Mouse (Mus musculus) urinary bladder, postnatal 25 days (tissue): ENCODE results near the gene Micu1.
A peak's percentile ranks its signal among the peaks of the same experiment; 100 is the strongest.

ENCODE experiments used
- DNase-seq: peaks from one replicate; pipeline ENCODE4 v3.0.0; 2022; ENCODE audit warnings: low spot score

Micu1 gene

DNA sequence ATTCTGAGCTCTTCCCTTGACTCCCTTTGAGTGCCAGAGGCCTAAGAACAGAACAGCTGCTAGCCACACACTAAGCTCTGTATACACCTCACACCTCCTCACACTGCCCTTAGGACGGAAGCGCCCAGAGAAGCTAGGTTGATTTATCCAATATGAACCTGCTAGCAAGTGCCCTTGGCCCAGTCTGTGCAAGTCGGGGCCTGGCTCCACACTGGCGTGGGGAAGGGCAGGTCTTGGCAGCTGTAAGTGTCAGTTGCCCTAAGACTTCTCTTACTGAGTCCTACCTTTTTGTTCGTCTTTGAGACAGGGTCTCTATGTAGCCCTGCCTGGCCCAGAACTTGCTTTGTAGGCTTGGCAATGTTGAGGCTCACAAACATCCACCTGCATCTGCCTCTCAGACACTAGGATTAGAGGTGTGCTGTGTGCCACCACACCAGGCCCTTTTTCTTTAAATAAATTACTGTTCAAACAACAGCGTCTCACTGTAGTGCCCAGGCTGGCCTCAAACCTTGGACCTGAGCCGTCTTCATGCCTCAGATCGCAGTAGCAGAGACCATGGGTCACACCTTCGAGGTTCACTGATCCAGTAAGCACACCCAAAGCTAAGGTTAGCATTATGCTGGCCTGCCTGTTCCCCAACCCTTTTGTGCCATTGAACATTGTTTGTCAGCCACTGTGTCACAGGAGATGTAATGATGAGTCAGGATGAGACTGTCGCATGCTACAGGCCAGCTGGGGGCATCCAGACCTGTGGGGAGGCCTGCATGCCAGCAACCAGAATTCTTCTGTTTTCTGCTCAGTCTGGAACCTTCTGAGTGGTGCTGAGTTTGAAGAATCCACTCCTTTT lies 182.3 kb downstream of the Micu1 start:
- no peak for DNase-seq

DNA sequence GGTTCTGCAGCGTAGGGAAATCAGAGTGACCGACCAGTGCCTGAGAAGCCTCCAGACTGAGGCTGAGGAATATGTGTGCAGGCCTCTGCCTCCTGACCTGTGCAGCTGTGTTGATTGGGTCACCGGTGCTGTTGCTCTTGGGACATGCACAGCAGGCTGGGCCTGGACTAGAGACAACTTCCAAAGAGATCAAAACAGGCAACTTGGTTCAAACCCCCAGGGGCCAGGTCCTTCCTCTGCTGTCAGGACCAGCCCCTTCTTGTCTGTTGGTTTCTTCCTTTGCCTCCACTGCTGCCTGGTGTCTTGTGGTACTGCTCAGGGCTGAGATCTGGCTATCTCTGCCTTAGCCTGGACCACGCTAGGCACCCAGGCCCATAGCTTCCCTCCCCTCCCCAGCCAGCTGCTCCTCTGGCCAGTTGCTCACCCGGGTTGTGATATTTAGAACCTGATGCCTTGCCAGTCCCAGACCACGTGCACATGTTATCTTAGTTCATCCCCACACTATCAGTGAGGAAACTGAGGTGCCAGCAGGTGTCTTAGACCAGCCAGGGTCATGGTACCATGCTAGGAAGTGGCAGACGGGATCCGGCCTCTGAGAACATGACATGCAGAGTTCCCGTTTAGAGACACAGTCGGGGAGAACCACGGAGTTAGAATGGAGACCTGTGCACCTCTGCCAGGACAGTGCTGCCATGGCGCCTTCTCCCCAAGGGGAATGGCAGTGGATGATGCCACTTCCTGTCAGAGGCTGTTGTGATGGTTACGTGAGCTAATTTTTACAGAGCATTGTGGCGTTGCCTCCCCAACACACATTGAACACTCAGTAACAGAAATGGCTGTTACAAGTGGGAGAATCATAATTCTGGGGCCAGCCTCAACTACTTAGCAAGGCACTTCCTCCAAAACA lies 183.2 kb downstream of the Micu1 start:
- no peak for DNase-seq

DNA sequence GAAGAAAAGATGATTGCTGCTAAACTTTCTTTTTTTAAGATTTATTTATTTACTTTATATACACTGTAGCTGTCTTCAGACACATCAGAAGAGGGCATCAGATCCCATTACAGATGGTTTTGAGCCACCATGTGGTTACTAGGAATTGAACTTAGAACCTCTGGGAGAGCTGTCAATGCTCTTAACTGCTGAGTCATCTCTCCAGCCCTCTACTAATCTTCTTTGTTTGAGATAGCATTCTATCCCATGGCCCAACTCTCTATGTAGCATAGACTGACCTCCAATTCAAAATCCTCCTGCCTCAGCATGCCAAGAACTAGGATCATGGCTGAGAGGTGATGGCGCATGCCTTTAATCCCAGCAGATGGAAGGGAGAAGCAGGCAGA lies 183.8 kb downstream of the Micu1 start:
- DNase-seq = no peak

DNA sequence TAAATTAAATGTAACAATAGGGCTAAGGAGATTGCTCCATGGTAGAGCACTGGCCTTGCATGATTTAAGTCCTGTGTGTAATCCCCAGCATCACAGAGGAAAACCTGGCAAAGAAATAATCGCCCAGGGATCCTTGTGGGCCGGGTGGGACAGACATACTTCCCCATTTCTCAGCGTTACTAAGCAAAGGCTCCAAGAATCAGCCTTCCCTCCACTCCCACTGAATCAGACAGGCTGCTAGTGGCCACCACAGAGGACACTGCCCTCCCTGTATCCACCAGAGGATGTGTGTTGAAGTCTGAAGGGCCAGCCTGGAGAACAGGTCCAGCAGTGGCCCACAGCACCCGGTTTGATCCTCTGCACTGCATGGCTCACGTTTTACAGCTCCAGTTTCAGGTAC lies 185.2 kb downstream of the Micu1 start:
- no peak for DNase-seq

DNA sequence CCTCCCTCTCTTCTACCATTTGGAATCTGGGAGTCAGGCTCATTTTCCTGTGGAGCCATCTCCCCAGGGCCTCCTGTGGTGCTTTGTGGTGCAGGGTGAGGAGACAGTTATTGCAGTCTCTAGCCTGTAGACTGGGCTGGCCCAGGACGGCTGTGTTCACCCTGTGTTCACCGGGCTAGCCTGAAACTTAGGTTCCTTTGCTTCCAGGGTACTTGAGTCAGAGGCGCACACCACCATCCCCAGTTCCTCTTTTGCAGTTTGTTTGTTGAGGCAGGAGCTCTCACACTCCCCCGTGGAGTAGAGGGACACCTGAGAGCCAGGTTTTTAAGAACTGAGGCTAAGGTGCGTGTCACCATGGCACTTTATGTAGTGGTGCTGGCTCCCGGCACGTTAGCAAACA lies 187.1 kb downstream of the Micu1 start:
- no peak for DNase-seq

DNA sequence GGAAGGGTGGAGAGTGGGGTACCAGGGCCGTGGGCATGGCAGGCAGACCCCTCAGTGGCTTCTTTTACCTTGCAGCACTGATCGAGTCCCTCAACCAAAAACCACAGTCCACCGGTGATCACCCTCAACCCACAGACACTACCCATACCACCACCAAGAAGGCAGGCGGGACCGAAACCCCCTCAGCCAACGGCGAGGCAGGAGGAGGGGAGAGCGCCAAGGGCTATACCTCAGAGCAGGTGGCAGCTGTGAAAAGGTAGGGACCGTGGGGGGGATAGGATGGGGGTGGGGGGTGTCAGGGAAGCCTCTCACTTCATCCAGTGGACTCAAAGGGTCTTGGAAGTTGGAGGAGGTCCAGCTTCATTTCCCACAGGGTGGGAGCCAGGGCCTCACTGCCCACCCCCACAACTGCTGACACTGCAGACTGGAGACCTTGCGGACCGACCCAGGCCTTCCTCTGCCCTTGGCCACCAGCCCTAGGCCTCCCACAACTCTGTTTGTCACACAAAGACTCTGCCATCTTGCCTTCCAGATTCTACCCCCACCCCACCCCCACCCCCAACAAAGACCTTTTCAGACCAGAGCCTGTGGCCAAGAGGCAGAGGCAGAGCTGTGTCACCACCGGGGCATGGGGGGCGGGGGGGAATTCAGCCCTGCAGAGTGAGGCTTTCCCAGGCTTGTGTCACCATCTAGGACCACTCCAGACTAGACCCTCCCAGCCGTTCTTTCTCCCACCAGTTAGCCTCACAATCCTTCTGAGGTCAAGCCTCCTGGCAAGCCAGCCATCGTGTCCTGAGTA lies 187.9 kb downstream of the Micu1 start:
- DNase-seq = no peak

DNA sequence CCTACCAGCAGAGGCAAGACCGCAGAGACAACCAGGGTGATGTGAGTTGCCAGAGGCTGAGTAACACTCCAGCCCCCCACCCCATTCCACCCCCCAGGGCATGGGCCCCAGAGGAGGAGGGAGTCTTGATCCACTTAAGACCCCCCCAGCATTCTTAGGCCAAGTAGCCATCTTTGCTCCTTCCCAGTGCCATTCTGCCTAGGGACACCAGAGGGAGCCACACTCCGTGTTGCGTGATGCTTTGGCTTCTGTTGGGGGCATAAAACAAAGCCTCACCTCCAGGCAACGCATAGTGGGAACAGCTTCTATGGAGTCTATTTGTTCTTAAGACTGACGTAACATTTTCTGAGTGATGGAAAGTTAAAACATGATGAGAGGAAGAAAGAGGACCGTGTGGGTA lies 190.7 kb downstream of the Micu1 start:
- DNase-seq = no peak

DNA sequence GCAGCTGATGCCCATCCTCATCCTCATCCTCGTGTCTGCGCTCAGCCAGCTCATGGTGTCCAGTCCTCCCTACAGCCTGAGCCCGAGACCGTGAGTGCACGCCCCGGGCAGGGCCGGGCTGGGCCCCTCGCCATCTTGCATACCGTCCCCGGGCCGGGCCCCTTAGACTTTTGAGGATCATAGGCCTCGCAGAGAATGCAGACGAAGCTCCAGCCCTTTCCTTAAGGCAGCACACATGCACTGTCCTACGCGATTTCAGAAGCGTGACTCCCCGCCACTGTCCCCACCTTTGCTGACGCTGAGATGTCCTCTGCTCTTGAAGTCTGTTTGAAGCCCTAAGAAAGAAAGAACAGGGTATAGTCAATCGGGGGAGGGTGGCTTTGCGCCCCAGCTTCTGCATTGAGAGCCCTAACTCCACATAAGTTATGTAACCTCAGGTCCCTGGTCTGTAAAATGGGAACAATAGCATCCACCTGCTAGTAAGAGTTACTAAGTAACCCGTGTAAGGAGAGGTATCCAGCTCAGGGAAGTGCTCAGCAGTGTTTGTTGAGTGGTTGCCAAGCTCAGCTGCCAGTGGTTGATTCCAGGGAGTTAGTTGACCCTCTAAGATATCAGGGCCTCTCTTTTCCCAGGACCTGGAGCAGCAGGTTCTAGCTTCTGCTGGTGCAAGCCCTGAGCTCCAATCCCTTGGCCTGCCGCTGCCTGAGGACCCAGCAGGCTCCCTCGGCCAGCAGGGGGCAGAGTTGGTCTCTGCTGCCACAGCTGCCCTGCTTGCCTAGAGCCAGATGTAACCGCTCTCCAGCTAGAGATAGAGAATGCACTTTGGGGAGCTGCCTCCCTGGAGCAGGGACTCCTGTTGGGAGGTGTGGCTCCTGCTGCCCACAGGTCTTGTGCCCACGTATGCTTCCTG lies 192.2 kb downstream of the Micu1 start:
- peak; percentile 88 for DNase-seq

DNA sequence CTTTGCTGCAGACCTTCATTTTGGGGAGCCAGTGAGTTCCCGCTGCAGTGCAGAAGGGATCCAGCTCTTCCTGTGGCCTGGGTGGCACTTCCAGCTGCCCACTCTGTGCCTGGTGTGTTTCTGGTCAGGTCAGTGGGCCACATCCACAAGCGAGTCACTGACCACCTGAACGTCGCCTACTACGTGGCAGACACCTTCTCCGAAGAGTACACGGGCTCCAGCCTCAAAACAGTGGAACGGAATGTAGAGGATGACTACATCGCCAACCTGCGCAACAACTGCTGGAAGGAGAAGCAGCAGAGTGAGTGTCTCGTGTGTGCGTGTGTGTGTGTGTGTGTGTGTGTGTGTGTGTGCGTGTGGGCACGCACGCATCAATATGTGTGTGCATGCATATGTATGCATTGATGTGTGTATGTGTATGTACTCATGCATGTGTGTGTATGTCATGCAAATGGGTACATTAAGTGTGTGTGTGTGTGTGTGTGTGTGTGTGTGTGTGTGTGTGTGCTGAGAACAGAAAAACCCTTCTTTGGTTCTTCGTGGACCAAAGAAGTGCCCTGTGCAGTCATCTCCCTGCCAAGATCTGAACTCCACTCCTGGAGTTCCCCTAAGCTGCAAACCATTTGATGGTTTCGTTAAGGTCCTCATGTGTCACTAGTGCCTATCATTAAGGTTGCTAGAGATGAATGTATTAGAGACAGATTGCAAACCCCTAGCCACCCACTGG lies 193.3 kb downstream of the Micu1 start:
- DNase-seq = no peak

DNA sequence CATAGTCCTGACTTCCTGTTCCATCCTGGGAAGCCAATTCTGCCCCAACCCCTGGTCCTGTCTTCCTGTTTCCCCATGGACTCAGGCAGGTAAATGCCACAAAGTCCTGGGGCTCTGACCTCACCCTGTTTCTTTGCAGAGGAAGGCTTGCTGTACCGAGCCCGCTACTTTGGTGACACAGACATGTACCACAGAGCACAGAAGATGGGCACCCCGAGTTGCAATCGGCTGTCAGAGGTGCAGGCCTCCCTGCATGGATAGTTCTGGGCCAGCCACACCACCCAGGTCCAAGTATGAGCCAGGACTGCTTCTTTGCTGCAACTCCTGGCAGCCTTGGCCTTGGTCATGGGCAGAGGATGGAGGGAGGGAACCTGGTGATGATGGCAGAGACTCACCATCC lies 193.9 kb downstream of the Micu1 start:
- no peak for DNase-seq

DNA sequence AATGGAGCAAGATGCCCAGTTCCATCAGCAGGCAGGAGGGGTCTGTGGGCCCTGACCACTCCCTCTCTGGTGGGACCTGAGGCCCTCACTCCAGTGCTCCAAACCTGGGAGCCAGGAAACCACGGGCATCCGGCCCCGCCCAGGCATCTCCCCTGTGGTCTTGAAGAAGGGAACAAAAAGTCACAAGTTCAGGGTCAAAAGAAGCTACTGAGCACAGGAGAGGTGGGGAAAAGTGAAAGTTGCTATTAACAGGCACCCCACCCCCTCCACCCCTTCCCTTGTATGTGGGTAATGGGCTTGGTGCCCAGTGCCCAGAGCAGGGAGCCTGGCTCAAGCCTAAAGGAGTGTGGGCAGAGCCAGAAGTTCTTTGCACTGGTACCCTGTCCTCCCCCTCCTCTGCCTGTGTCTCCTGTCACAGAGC lies 194.6 kb downstream of the Micu1 start:
- DNase-seq = no peak

DNA sequence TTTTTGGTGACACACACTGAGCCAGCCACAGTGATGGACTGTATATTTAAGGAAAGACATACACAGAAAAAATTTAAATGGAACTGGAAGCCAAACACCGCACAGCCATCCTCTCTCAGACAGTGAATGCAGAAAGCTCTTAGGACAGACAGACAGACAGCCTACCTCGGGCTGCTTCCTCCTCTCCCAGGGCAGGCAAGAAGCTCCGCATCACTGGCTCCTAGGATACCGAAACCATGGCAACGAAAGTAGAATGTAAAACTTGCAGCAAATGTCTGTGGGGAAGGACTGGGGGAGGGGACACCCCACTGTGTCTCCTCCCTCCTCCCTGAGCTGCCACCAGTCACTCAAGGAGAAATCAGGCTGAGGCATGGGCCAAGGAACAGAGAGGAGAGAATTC lies 195.2 kb downstream of the Micu1 start:
- DNase-seq = no peak

DNA sequence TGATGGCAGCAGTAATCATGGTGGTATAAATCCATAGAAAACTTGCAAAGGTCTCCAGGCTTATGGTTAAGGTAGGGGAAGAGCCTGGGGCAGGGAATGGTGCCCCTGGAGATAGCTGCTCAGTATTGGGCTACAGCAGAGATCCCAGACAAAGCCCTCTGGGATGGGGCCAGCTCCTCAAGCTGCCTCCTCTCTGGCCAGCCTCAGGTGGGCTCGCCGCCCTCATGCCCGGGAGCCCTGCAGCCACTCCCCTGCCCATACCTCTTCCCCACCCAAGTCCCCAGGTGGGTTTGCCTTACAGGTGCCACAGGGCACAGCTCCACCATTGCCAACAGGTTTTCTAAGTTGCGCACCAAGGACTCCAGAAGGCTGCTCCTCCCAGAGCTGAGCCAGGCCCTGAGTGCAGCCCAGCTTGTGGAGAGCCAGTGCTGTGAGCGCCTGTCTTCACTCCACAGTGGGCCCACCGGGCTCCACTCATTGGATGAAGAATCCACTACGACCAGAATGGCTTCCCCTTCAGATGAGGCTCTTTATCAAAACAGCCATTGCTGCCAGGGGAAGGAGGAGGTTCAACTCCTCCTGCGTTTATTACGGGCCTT lies 196.0 kb downstream of the Micu1 start:
- DNase-seq = no peak

DNA sequence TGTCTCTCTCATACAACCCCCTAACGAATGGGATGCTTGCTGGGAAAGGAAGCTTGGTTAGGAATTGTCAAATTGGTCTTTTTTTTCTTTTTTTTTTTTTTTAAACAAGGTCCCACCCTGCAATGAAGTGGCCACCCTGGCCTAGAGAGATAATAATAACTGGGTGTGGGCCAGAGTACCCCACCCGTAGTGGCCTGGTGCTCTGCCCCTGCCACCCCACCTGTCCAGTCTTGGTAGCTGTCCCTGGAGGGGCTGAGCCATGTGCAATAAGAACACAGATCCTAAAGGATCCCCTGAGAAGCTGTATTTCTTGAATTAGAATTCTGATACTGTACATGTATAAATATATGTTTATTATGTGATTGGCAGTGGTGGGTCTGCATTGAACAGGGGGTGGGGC lies 196.7 kb downstream of the Micu1 start:
- DNase-seq = no peak

DNA sequence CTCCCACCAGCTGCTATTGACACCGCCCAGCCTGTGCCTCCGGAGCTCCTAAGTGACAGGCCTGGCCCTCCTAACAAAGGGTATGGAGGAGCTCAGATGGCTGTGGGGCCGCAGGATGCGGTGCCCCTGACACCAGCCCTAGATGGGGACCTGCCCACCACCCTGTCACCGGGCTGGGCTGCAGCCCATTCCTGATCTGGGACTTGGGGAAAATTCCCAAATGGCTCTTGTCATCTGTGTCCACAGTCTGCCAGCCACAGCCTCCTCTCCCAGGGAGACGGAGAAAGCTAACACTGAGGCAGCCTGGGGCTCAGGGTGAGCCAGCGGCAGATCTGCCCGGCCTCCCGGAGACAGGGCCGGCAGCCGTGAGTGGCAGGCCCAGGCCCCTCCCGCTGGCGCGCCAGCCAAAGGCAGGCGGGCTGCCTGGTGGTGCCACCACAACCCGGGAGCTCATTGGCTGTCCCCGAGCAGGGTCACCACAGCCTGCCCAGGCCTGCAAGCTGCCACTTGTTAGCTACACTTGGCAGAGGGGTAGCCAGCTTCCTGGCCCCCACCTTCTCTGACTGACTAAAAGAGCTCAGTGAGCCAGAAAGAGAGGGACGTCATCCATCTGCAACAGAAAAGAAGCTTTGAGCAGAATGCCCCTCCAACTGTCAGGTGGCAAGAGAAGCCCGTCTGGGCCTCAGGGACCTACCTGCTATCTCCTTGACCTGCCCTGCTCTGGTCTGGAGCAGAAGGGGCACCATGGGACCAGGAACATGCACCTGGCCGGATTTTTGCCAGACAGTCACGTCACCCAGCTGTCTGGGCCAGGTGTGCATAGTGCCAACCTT lies 197.3 kb downstream of the Micu1 start:
- DNase-seq = peak; percentile 70

DNA sequence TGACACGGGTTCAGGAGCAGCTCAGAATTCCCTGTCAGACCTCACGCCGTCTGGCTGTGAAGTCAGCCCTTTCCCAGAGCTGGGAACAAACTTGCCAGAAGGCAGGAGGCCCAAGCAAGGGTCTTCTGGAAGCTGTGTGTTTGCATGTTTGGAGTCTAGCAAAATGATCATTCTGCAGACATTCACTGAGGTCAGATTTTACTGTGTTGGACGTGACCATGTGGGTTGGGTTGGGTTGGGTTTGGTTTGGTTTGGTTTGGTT lies 197.8 kb downstream of the Micu1 start:
- DNase-seq = no peak

DNA sequence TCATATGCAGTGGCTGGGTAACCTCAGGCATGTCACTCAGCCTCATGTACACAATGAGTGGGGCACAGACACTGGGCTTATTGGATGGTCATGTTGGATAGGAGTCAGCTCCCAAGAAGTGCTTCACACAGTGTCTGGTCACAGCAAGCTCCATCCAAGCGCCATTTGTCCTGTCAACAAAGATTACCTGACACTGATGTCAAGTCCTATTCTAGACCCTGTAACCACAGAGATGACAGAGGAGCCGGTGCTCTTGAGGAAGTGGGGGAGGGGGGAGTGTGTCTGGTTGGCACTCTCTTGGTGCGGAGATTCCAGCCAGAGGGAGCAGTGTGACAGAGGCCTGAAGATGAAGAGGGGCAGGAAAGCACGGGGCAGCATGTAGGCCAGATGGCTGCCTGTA lies 198.7 kb downstream of the Micu1 start:
- no peak for DNase-seq

DNA sequence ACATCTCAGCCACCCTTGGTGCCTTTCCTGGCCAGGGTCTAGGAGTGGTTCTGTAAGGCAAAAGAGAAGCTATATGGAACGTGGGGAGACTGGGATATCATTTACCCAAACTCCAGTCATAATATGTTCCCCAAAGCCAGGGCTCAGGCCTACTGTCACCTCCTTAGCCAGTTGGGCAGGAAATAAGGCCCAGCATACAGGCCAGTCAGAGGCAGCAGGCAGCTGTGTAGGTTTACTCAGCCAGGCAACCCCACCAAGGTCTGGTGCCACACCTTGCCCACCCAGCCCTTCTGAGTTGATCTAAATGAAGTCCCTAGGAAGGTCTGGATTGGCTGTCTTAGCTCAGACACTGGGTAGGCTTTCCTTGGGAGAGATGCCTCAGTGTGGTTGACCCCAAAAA lies 199.2 kb downstream of the Micu1 start:
- no peak for DNase-seq

DNA sequence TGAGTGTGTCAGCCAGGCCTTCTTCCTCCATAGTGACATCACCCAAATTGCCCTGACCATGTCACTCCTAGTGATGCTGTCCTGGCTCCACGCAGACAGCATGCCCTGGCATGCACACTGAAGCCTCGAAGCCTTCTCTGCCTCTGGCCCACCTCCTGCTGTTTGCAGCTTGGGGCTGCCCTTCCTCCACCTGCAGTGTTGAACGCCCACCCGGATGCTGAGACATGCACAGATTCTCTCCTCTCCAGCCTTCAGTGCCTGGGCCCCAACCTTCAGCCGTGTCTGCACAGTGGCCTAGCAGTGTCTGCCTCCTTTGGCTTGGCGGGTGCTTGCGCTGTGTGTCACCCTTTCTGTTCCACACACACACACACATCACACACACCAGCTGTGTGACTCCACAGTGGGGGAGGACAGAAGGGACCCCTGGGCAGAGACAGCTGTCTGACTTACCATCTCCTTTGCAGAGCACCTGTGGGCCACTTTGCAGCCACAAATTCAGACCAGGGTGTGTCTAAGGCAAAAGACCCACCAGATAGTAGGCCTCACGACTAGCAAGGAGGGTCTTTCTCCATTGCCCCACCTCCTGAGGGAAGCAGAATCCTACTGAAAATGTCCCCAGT lies 199.8 kb downstream of the Micu1 start:
- no peak for DNase-seq
